Mouse (Mus musculus) ovary, adult 18-20 months (tissue): Measurements from ENCODE around the gene Trpm1.
A peak's percentile ranks its signal among the peaks of the same experiment; 100 is the strongest.

Experiments used
- DNase-seq: peaks from one replicate; pipeline ENCODE4 v3.0.0; 2022; ENCODE audit warnings: low spot score, mixed read lengths

Gene Trpm1

DNA sequence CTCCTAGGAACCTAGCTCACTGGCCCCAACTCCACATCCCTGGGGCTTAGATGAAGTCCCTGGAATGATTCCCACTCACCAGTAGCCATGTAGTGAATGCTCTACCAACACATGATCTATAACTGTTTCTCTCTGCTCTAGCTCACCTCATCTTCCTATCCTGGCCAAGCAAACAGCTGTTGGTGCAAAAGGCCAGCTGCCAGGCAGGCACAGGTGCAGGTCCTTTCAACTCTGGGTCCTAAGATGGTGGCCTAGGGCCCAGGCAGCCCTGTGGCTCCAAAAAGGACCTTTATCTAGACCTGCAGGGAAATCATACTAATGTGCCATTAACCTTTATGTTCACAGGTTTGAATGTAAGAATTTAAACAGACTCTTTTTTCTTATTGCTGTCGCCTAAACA is 10.3 kb downstream of the Trpm1 start:
- DNase-seq = no peak

DNA sequence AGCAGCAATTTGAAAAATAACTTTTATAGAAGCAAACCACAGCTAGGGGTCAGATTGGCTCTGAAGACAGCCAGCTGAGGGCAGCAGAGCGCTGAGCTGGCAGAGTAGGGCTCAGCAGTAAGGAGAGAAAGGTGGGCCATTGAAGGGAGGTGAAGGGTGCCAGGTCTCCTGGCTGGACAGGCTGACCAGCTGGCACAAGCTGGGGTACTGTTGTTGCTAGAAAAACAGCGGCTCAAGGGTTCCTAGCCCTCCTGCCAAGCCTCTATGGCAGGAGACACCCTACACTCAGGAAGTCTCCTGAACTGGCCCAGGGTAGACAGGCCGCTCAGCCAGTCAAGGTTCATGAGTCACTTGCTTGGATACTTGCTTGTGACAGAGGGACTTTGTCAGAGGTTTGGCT is 11.4 kb downstream of the Trpm1 start:
- DNase-seq = no peak

DNA sequence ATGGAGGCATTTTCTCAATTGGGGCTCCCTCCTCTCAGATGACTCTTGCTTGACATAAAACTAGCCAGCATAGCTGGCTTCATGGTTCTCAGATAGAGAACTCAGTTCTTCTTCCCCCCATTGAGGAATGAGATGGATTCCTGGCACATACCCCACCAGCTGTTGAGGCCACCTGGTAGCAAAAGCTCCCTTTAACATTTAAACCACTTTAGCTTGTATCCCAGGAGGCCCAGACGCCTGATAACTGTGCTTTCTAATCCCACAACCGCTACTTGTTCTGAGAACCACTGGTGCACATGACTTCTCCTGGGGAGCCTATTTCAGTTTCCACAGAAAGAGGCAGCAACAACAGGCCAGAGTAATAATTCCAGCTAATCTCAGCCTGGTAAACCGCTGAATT is 12.4 kb downstream of the Trpm1 start:
- no peak for DNase-seq

DNA sequence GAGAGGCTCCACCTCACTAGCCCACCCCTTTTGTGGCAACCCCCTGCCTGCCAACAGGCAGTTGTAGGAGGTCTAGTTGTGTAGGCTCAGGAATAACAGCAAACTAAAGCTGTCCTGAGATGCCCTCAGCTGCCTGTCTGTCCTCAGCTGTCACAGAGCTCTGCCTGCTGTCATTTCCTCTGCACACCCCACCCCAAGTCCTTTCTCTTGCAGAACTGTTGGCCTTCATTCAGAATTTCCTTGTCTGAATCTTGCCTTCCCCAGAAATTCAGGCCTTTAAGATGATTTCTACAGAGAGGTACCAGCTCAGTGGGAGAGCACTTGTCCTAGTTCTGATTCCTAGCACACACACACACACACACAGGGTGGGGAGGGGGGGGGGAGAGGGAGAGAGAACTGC is 13.1 kb downstream of the Trpm1 start:
- DNase-seq = no peak

DNA sequence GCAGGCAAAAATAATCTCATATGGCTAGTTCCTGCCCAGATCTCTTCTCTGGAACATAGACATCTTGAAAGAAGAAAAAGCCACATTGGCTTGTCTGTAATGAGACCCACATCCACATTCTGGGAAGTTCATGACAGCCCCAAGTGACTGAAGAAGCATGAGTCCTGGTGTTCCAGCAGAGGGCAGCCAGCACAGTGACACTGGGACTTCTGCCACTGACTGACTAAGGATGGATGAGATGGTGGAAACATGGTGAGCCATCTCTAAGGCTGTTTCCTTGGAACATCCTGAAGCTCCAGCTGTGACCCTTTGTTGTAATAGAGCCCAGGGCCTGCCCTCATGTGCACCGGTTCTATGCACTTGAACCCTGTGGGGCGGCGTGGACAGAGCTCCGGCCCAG is 25.7 kb downstream of the Trpm1 start:
- no peak for DNase-seq

DNA sequence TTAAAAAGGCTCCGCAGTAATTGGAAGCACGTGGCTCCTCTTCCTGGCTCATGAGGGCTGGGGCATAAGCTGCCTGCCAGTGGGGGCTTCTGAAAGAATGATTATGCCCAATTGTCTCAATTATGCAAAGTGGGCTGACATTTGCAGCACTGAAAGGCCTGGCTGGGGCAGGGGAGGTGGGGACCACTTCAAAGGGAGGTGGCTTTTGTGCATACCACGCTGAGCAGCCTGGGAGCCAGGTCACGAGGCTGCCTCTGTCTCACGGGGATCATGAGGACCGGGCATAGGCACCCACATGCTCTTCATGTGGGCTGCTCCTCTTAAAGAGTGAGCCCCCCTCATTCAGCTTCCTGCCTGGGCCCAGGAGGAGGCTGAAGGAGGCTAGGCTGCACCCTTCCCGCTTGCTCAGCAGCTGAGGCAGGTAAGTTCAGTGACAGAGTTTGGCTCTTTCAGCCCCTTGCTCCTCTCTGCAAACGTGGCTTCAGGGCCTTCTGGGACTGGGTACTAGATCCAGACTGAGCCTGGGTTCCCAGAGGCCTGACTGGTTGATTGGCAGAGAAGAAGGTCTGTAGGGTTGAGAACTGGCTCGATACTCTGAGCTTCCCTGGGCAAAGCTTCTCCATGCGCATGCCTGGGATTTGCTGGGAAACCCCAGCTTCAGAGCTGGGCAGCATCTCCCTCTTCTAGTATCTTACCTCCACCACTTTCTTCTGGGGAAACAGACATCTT is 31.7 kb downstream of the Trpm1 start:
- DNase-seq = no peak

DNA sequence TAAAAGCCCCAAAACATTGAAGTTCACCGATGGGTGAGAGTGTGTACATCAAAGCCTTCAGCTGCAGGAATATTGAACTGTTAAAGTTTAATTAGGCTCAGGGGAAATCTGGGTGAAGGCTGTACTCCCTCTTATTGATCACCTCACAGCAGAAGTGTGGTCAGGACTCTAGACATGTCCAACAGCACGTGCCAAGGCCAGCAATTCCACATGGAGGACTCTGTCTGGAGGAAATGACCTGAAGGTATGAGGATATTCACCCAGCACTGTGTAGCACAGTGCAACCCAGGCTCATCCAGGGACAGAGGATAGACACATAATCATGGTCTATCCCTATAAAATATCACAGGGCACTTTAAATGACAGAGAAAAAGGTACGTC is 32.3 kb downstream of the Trpm1 start:
- no peak for DNase-seq

DNA sequence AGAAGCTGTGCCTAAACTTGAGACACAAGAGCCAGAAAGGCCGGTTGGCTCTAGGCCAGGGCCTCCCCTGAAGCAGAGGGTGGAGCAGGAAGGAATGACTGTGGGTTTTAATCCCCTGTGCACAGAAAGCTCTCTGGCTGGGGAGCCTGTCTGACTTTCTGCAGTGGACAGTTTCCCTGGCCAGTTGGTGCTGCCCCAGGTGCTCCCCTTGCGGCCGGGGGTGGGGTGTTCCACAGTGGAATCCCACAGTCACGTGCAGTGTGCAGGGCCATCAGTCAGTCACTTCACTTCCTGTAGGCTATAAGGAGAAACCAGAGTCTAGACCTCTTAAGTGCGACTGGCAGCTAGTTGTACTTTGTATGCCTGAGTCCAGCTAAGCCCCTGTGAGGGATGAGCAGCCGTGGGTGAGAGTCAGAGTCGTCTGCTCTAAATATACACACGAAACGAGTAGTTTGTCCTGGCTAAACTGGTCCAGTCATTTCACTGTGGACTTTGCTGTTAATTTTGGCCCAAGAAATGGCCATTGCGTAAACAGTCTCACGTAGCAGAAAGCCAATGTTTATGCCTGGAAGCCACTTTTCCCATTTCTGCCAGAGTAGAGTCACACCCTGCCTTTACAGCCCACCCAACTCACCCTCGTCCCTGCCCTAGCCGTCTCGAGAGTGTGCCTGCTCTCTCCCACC is 38.8 kb downstream of the Trpm1 start:
- no peak for DNase-seq

DNA sequence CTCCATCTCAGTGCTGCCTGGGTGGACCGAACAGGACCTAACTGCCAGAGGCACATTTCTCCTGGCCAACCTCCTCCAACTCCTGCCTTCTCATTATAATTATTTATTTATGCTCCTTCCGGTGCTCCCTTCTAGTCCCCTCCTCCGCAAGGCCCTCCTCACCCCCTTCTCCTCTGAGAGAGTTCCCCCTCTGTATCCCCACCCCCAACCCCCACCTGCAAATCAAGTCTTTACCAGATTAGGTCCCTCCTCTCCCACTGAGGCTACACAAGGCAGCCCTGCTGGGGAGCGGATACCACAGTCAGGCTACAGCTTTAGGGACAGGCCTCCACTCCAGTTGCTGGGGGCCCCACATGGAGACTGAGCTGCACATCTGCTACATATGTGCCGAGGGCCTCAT is 39.8 kb downstream of the Trpm1 start:
- no peak for DNase-seq

DNA sequence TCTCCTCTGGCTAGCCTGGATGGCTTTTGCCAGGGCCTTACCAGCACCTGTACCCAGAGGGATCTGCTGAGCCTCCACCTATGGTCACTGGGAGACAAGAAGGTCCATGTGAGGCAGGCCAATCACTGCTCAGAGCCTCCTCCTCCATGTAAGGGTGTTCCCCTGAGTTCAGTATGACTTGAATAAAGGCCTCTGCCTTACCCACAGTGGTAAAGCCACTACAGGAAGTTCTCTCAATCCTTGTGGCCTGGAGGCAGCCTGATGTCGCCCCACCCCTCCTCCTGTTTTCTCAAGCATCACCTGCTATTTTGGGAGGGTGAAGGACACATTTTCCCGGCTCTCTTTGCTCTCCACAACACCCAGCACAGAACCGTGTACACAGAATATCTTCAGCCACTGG is 42.5 kb downstream of the Trpm1 start:
- no peak for DNase-seq

DNA sequence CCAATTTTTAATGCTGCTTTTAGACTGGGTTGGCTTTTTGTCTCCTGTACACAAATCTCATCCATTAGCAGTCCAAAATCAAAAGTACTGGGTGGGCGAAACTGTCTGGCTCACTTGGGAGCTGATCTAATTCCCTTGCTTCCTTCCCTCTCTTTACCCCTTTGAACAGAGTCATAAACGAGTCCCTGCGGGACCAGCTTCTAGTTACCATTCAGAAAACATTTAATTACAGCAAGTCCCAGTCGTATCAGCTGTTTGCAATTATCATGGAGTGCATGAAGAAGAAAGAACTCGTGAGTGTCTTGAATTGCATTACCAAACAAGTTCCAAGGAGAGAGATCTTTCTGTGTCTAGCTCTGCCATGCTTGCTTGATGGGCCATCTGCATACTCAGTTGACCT is 55.1 kb downstream of the Trpm1 start:
- no peak for DNase-seq

DNA sequence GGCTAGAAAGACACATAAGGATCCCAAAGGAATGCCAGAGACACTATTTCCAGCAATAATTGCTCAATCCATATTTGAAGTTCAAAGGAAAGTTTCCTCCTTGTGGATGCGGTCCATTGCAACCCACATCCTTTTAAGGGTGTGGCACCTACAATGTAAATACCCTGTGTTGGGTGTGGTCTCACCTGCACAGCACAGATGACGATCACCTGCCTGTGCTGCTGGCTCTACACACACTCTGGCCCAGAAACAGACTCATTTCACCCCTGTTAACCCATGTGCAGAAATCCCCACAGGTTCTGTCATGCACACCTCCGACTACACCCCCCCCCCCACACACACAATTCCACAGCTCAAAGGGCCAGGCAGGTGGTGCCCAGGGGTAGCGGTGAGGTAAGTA is 59.2 kb downstream of the Trpm1 start:
- DNase-seq = no peak

DNA sequence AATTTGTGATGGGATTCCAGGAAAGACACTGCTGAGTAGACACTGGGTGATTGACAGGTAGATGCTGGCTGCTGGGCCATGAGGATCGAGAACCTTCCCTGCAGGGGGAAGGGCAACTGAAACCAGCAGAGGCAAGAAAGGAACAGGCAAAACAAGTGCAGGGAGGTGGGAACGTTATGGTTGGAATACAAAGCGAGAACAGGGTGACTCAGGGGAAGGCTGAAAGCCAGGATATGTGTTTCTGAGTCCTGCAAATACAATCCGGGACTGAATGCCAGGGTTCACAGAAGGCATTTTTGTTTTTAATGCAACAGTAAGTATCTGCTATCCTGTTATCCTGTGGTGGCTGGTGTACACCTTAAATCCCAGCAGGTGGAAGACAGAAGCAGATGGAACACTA is 60.4 kb downstream of the Trpm1 start:
- no peak for DNase-seq

DNA sequence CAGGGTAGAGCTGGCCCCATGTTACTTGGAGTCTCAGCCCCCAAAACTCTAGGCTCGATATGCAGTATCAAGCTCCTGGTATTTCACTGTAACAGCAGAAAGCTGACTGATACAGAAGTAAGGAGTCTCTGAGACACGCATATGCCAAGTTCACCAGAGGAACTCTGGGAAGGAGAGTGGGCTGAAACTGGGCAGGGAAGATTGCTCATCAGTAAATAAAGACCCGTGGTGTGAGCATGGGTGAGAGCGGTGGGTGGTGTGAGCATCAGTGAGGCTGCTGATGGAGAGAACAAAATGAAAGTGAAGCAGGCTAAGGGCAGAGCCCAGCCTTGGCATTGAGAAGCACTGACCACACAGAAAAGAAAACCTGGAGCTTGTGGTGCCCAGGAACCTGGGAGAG is 62.0 kb downstream of the Trpm1 start:
- no peak for DNase-seq

DNA sequence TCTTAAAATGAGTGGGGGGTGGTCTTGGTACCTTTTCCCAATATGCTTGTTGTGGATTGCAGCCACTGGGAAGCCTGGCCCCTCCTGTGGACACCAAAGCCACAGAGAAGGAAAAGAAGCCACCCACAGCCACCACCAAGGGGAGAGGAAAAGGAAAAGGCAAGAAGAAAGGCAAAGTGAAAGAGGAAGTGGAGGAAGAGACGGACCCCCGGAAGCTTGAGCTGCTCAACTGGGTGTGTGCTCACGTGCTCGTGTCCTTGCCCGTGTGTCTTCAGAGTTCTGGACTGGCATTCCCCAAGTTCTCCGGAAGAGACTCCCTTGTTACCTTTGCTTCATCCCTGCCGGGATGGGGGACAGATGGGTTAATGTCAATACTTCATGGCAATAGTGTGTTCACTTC is 63.8 kb downstream of the Trpm1 start:
- no peak for DNase-seq

DNA sequence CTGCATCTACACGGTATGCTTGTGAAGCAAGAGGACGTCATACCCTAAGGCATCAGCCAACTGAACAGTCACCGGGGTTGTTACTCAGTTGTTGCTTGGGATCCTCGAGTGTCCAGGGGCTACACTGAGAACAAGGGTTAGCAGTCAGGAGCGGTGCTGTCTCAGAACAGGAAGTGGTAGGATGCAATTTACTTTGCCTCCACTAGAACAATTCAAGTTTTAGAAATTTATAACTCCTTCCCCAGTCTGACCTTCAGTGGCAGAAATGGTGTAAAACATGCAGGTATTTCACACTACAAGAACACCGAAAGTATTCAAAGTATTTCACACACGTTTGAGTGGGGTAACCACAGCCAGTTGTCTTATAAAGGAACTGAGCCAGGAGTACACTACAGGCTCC is 66.1 kb downstream of the Trpm1 start:
- DNase-seq = no peak

DNA sequence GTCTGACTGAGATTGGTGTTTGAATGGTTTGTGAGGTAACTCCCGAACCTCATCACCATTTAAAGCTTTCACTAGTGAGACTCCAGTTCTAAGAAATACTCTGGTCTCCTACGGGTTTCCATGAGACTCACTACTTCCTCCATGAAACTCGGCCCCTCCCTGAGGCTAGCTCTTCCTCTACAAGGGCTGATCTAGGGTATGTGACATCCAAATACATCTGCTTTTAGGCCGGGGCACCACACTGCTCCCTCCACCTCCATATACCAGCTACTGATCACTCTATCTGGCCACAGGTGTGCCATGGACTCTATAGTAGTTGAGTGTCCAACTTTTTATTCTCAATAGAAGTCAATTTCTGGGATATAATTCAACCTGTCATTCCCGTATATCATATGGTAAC is 69.6 kb downstream of the Trpm1 start:
- DNase-seq = no peak

DNA sequence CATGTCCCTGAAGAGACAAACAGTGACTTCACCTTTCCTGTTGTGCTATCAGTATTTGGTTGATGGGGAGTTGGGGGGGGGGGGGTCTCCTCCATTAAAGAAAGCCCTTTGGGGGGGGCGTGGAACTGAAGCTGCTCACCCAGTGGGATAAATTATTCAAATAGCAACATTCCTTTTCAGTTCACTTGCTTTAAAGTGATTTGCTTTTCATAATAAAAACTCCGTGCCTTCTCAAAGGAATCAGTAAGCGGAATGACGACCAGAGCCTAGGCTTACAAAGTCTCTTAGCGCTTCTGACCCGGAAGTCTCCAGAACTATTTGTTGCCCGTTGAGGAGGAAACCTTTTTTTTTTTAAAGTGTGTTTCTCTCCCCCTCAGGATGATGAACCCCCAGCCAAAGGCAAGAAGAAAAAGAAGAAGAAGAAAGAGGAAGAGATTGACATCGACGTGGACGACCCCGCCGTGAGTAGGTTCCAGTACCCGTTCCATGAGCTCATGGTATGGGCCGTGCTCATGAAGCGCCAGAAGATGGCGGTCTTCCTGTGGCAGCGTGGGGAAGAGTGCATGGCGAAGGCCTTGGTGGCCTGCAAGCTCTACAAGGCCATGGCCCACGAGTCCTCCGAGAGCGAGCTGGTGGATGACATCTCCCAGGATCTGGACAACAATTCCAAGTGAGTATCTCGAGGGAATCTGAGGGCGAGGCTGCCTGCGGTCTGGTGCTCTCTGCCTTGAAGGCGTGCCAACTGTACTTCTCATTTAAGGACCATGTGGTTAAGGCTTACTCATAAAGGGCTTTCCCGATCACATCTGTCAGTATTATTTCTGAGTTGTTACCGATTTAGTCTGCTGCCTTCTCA is 72.9 kb downstream of the Trpm1 start:
- DNase-seq = peak; percentile 25

DNA sequence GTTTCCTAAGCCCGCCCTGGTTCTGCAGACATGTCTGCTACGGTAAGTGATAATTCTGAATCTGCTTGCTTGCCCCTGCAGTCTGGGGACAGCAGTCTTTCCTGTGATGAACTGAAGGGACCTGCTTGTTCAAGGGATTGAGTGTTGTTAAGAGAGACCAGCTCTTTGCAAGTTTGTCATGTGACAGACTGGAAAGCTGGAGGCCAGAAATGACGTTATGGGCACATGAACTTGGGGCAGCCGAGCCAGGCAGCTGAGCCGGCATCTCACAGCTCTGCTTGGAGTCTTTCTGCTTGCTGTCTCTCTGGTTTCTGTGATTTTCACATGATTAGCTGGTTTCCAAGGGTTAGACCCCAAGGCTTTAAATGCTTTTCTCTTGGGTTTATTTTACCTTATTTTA is 74.0 kb downstream of the Trpm1 start:
- DNase-seq = no peak

DNA sequence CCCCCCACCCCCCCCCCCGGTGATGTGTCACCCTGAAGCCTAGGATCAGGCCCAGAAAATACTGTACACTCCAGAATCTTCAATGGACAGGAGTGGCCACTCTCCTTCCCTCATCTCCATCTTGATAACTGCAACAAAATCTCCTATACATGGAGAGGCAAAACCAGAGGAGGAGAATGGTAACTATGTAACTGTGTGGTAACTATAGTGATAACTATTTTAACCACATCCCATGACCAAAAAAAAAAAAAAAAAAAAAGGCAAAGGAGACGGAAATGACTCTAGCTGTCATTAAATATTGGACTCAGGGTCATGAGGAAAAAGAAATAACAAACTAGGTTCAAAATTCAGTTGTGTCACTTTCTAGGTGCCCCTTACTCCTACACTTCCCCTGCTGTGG is 74.7 kb downstream of the Trpm1 start:
- no peak for DNase-seq

DNA sequence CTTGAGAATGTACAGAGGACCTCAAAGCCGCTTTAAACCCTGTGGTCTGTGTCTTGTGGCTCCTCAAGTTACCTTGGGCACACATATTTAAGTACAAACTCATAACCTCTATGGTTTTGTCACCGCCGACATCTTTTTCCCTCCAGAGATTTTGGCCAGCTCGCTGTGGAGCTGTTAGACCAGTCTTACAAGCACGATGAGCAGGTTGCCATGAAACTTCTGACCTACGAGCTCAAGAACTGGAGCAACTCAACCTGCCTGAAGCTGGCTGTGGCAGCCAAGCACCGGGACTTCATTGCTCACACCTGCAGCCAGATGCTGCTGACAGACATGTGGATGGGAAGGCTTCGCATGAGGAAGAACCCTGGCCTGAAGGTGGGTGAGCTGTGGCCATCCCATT is 76.3 kb downstream of the Trpm1 start:
- no peak for DNase-seq

DNA sequence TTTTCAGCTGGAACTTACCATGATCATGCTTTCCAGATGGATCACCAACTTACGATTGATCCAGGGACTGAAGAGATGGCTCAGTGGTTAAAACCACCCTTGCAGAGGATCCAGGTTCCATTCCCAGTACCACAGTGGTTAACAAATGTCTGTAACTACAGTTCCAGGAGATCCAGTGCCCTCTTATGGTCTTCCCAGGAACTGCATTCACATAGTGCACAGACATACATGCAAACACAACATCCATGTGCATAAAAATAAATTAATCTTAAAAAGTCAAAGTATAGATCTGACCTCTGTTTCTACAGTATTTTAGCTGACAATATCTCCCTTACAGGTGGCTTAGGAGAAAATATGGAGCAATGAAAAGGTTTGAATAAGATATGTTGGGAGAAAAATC is 77.4 kb downstream of the Trpm1 start:
- DNase-seq = no peak

DNA sequence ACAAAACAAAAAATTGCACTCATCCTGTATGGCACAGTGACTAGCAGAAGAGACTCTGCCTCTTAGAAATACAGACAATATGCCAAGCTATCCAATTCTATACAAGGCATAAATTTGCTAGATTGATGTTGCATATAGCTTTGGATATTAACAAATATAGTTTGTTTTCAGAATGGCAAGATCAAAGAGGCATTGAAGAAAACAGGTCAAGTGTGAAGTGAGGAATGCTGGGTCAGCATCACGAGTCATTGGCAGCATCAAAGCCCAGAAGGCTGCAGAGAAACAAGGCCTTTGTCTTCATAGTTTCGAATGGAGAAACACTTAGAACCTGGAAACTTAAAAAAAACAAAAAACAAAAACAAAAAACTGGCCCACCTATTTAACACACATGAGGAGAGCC is 78.4 kb downstream of the Trpm1 start:
- no peak for DNase-seq
